Mouse (Mus musculus): Measurements from ENCODE around the gene Rasgef1b. TPM values are rescaled to one million over a fixed set of nuclear protein-coding genes. Genes with fewer than 3 reads are reported as not detected.

The Rasgef1b gene
- total RNA-seq, 4 experiments from 2014 or later = 15.6 to 18.0 (median 16.5) TPM

- no peak for DNase-seq (ENCODE audit: low spot score in 2 of 2)
Observed at GRCm38 (mm10) chr5:99544664-99545494, 184.0 kb downstream of the Rasgef1b start.

GRCm38 (mm10) chr5:99541999-99542765 lies 186.7 kb downstream of the Rasgef1b start:
- no peak for DNase-seq (ENCODE audit: low spot score in 2 of 2)

GRCm38 (mm10) chr5:99541321-99541895 lies 187.5 kb downstream of the Rasgef1b start:
- DNase-seq (ENCODE audit: low spot score in 2 of 2) = no peak

GRCm38 (mm10) chr5:99533416-99533815 lies 195.4 kb downstream of the Rasgef1b start:
- DNase-seq (ENCODE audit: low spot score in 2 of 2) = no peak

- DNase-seq (ENCODE audit: low spot score in 2 of 2) = no peak
Observed at GRCm38 (mm10) chr5:99526797-99527201, 202.1 kb downstream of the Rasgef1b start.

- DNase-seq (ENCODE audit: low spot score in 2 of 2) = no peak
Observed at GRCm38 (mm10) chr5:99525649-99526048, 203.2 kb downstream of the Rasgef1b start.

GRCm38 (mm10) chr5:99522571-99523269 lies 206.1 kb downstream of the Rasgef1b start:
- no peak for DNase-seq (ENCODE audit: low spot score in 2 of 2)

- peak; percentile 25 to 28 for DNase-seq (ENCODE audit: low spot score in 2 of 2)
Observed at GRCm38 (mm10) chr5:99521411-99521810, 207.5 kb downstream of the Rasgef1b start.

GRCm38 (mm10) chr5:99519556-99519955 lies 209.3 kb downstream of the Rasgef1b start:
- DNase-seq (ENCODE audit: low spot score in 2 of 2) = no peak

- no peak for DNase-seq (ENCODE audit: low spot score in 2 of 2)
Observed at GRCm38 (mm10) chr5:99519023-99519422, 209.8 kb downstream of the Rasgef1b start.

- DNase-seq (ENCODE audit: low spot score in 2 of 2) = no peak
Observed at GRCm38 (mm10) chr5:99516207-99516606, 212.7 kb downstream of the Rasgef1b start.

- no peak for DNase-seq (ENCODE audit: low spot score in 2 of 2)
Observed at GRCm38 (mm10) chr5:99515764-99516163, 213.1 kb downstream of the Rasgef1b start.

- DNase-seq (ENCODE audit: low spot score in 2 of 2) = no peak
Observed at GRCm38 (mm10) chr5:99513209-99513880, 215.5 kb downstream of the Rasgef1b start.

GRCm38 (mm10) chr5:99511081-99511480 lies 217.8 kb downstream of the Rasgef1b start:
- DNase-seq (ENCODE audit: low spot score in 2 of 2) = no peak

GRCm38 (mm10) chr5:99506109-99506508 lies 222.8 kb downstream of the Rasgef1b start:
- no peak for DNase-seq (ENCODE audit: low spot score in 2 of 2)

GRCm38 (mm10) chr5:99504349-99504830 lies 224.5 kb downstream of the Rasgef1b start:
- peak; percentile 31 to 53 for DNase-seq (ENCODE audit: low spot score in 2 of 2)

- no peak for DNase-seq (ENCODE audit: low spot score in 2 of 2)
Observed at GRCm38 (mm10) chr5:99502681-99503080, 226.2 kb downstream of the Rasgef1b start.

- DNase-seq (ENCODE audit: low spot score in 2 of 2) = no peak
Observed at GRCm38 (mm10) chr5:99499404-99500089, 229.3 kb downstream of the Rasgef1b start.

GRCm38 (mm10) chr5:99497856-99498255 lies 231.0 kb downstream of the Rasgef1b start:
- DNase-seq (ENCODE audit: low spot score in 2 of 2) = no peak
